ENCODE assay signal across 11 mouse cellular contexts in the genomic region with DNA sequence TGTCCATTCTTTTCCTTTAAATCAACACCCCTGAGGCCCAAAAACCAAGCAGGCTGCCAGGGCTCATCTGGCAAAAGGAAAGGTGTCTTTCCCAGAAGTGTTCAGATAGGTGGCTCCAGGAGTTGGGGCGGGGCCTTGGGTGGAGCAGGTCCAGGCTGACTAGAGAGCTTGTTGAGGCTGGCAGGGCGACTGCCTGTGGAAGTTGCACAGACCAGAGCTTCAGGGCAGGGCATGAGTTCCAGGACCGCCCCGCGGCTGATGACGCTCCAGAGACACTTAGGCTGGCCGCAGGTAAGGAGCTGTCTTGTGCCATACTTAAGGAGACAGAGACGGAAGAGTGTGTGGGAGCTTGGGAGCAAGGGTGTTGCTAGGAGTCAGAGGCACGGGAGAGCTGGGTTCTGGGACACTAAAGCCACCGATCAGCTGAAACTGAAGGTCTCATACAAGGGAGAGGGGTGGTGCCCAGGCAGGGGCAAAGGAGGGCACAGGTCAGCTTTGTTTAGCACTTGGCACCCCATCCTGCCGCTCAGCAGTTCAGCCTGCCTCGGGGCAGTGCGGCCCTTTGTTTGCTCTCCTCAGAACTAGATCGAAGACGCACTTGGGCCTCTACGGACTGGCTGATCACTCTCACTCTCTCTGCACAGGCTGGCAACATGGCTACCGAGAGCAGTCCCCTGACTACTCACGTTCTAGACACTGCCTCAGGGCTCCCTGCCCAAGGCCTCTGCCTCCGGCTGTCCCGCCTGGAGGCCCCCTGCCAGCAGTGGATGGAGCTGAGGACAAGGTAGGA. TPM values are rescaled to one million over a fixed set of nuclear protein-coding genes. Genes with fewer than 3 reads are reported as not detected.
DNase-seq lines count a peak whose midpoint lies in the region; ATAC-seq and TF ChIP-seq lines count a peak whose summit lies in the region.
"Had no signal": no experiment of that assay in that cellular context is flagged by ENCODE, and none has a peak within 500 bp of the region (broad histone marks: within the 10 kb centered on the region; RNA-seq: fewer than 3 reads in every experiment).

TSS of gene Urah (plus strand) at position 51 of the 790 bp plus-strand sequence.

- ATAC-seq in embryonic facial prominence, embryonic 11.5 days (replicated peaks; ENCODE audit: insufficient number of reproducible peaks, low FRiP score, low TSS enrichment, low read depth) = no peak; the same call in 1 of the 2 replicates

- H3K4me2 ChIP-seq in embryonic facial prominence, embryonic 11.5 days (ENCODE audit: low read depth, low read length) = no peak within 1 kb of the TSS
- H3K4me2 ChIP-seq: hindbrain, embryonic 14.5 days had no signal

- no peak within 1 kb of the TSS for H3K9ac ChIP-seq in embryonic facial prominence, embryonic 11.5 days (replicated peaks; ENCODE audit: low read length)
- H3K9ac ChIP-seq in ES-E14 (ENCODE audit: insufficient read depth, low read depth, low read length, poor library complexity, severe bottlenecking) = peak within 1 kb of the TSS; percentile 56
- H3K9ac ChIP-seq: hindbrain, embryonic 14.5 days had no signal

- H3K27me3 ChIP-seq in embryonic facial prominence, embryonic 11.5 days (ENCODE audit: control insufficient read depth, insufficient read depth, low read length) = no peaks in the 10 kb centered on the region
- H3K27me3 ChIP-seq in embryonic facial prominence, embryonic 10.5 days (replicated peaks; ENCODE audit: low read depth, poor library complexity, severe bottlenecking) = peaks cover 9% of the 10 kb centered on the region
- H3K27me3 ChIP-seq in midbrain, embryonic 10.5 days (ENCODE audit: low read depth, poor library complexity, severe bottlenecking) = peaks cover 7% of the 10 kb centered on the region; the same call in 1 of the 2 replicates

- no peak within 1 kb of the TSS for H3K27ac ChIP-seq in embryonic facial prominence, embryonic 11.5 days (replicated peaks; ENCODE audit: low read depth, low read length)
- H3K27ac ChIP-seq in embryonic facial prominence, embryonic 10.5 days (replicated peaks) = no peak within 1 kb of the TSS
- H3K27ac ChIP-seq in ES-E14 (ENCODE audit: insufficient read depth, low read depth, low read length, poor library complexity, severe bottlenecking) = no peak within 1 kb of the TSS
- no peak within 1 kb of the TSS; the same call in 1 of the 2 replicates for H3K27ac ChIP-seq in midbrain, embryonic 10.5 days (replicated peaks)
- H3K27ac ChIP-seq: hindbrain, embryonic 14.5 days had no signal

- no peak within 1 kb of the TSS for H3K4me3 ChIP-seq in embryonic facial prominence, embryonic 11.5 days (ENCODE audit: low read depth, low read length)
- H3K4me3 ChIP-seq in embryonic facial prominence, embryonic 10.5 days = no peak within 1 kb of the TSS
- H3K4me3 ChIP-seq in ES-E14 (ENCODE audit: insufficient read depth in 1 of 2, low read depth in 1 of 2, low read length in 2 of 2, poor library complexity in 1 of 2, severe bottlenecking in 1 of 2) = peak within 1 kb of the TSS; percentile 58 to 72
- no peak within 1 kb of the TSS for H3K4me3 ChIP-seq in midbrain, embryonic 10.5 days
- H3K4me3 ChIP-seq: myocyte had no signal

- H3K9me3 ChIP-seq in embryonic facial prominence, embryonic 11.5 days (replicated peaks; ENCODE audit: control insufficient read depth, low read length) = no peaks in the 10 kb centered on the region
- no peaks in the 10 kb centered on the region for H3K9me3 ChIP-seq in embryonic facial prominence, embryonic 10.5 days
- H3K9me3 ChIP-seq in ES-E14 (ENCODE audit: control insufficient read depth, insufficient read depth, low read depth, low read length) = no peaks in the 10 kb centered on the region
- H3K9me3 ChIP-seq in midbrain, embryonic 10.5 days (replicated peaks) = no peaks in the 10 kb centered on the region

- H3K4me1 ChIP-seq in embryonic facial prominence, embryonic 11.5 days (ENCODE audit: control insufficient read depth, insufficient read depth, low read length) = no peaks in the 10 kb centered on the region
- peaks cover 9% of the 10 kb centered on the region; the same call in 1 of the 2 replicates for H3K4me1 ChIP-seq in embryonic facial prominence, embryonic 10.5 days
- H3K4me1 ChIP-seq in ES-E14 (ENCODE audit: control insufficient read depth in 2 of 2, insufficient read depth in 2 of 2, low read length in 2 of 2, poor library complexity in 1 of 2) = peaks cover 0 to 7% of the 10 kb centered on the region in 2 experiments; a peak in 2 of 4 replicates
- peaks cover 4% of the 10 kb centered on the region; the same call in 1 of the 2 replicates for H3K4me1 ChIP-seq in midbrain, embryonic 10.5 days

- in situ Hi-C loops in ES-E14 (cut with MboI; ENCODE audit: low sequenced_read_pairs in 2 of 2, unreplicated experiment in 2 of 2) = loop anchor here in 1 of 2 experiments (25.0 kb wide), 1 partner anchor 227 kb away; the partner anchor contains the start of gene B4galnt4

- peak; percentile 8 for DNase-seq in embryonic facial prominence, embryonic 11.5 days (ENCODE audit: low spot score)
- DNase-seq in embryonic facial prominence, embryonic 10.5 days (ENCODE audit: low spot score) = no peak
- DNase-seq in ES-E14 (ENCODE audit: low read depth, low spot score) = no peak
- peak; percentile 36 to 57 for DNase-seq in kidney, postnatal 36 days
- DNase-seq in lung, postnatal 14 days = peak; percentile 31
- no peak for DNase-seq in midbrain, embryonic 10.5 days (ENCODE audit: low spot score)
- DNase-seq in retina, postnatal 1 day = no peak
- no peak for DNase-seq in thymus, postnatal 36 days
- DNase-seq: right cerebral cortex, postnatal 14 days had no signal

- 40% methylated on average over 20 of the region's 20 CpGs for WGBS in embryonic facial prominence, embryonic 11.5 days
- 37% methylated on average over 20 of the region's 20 CpGs for WGBS in embryonic facial prominence, embryonic 10.5 days
- 47% methylated on average over 20 of the region's 20 CpGs for WGBS in midbrain, embryonic 10.5 days

- no peaks in the 10 kb centered on the region for H3K36me3 ChIP-seq in embryonic facial prominence, embryonic 11.5 days (replicated peaks; ENCODE audit: control insufficient read depth, insufficient read depth, low read depth, low read length)
- no peaks in the 10 kb centered on the region for H3K36me3 ChIP-seq in embryonic facial prominence, embryonic 10.5 days (replicated peaks)
- H3K36me3 ChIP-seq in ES-E14 (ENCODE audit: control insufficient read depth, insufficient read depth, low read length, poor library complexity, severe bottlenecking) = peaks cover 4% of the 10 kb centered on the region; the same call in 1 of the 2 replicates
- no peaks in the 10 kb centered on the region for H3K36me3 ChIP-seq in midbrain, embryonic 10.5 days

TF ChIP-seq in ES-E14, 5 proteins besides CTCF, POLR2A, EP300 and RAD21:
- TF ChIP-seq ZNF384 (IDR thresholded peaks at IDR 0.05; ENCODE audit: low read depth, low read length) (no peak), ZC3H11A (IDR thresholded peaks at IDR 0.05; ENCODE audit: borderline replicate concordance, low read depth, low read length) (no peak), HCFC1 (IDR thresholded peaks at IDR 0.05; ENCODE audit: borderline replicate concordance, insufficient read depth, low read length) (no peak), MAFK (IDR thresholded peaks at IDR 0.05; ENCODE audit: insufficient read depth, low read depth, low read length) (no peak), CHD2 (IDR thresholded peaks at IDR 0.05; ENCODE audit: low read depth, low read length) (no peak)

RNA-seq across cellular contexts. Expression of gene Urah, which starts in this region (rescaled TPM):
- 1.1 and 1.3 TPM in 2 replicates for polyA plus RNA-seq in embryonic facial prominence, embryonic 11.5 days (2014; fragmentation: Nextera tagmentation; extraction: Ambion mirVana)
- 1.8 and 1.9 TPM in 2 replicates for polyA plus RNA-seq in embryonic facial prominence, embryonic 10.5 days (2016; fragmentation: Nextera tagmentation; extraction: Ambion mirVana)
- total RNA-seq in ES-E14 (2012; rRNA removed) = 19.5 and 32.1 TPM in 2 replicates
- polyA plus RNA-seq in midbrain, embryonic 10.5 days (2016; fragmentation: Nextera tagmentation; extraction: Ambion mirVana) = 0.39 and 0.55 TPM in 2 replicates

Comparison
In these comparisons a context has a peak if more than half of its experiments do, and no peak if none do; other contexts are left out.
1. DNase-seq: peak in embryonic facial prominence, embryonic 11.5 days (single experiment), kidney, postnatal 36 days (2 of 2) and lung, postnatal 14 days (single experiment); none in embryonic facial prominence, embryonic 10.5 days (single experiment), ES-E14 (single experiment), midbrain, embryonic 10.5 days (single experiment), retina, postnatal 1 day (single experiment) and thymus, postnatal 36 days (0 of 2).
2. H3K4me3 ChIP-seq: peak in ES-E14 (2 of 2); none in embryonic facial prominence, embryonic 11.5 days (single experiment), embryonic facial prominence, embryonic 10.5 days (single experiment) and midbrain, embryonic 10.5 days (single experiment).